Mouse (Mus musculus): ENCODE results near the gene Map7. TPM values are rescaled to one million over a fixed set of nuclear protein-coding genes. Genes with fewer than 3 reads are reported as not detected.

The Map7 gene
- polyA plus RNA-seq, 1 experiment: 23.3 TPM

DNA sequence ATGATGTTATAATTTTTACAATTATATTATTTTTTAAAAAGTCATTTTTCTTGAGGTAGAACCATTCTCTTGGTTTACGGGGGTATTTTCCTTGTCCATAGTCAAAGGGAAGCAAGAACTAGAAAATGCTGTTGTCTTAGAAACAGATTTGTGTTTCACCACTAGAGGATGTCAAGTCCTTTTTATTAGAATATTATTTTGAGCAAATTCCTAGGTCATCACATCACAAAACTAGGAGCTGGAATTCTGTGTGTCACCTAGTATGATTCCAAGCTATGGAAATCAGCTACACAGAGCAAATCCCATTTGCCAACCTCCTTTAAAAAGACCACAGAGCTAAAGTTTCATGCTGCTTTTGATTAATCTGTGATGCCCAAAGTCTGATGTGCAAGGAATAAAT lies 3.9 kb downstream of the Map7 start:
- no peak for DNase-seq (ENCODE audit: low read depth)

- DNase-seq (ENCODE audit: low read depth): no peak
These were observed 5.2 kb downstream of the Map7 start for GRCm38 (mm10) chr10:20153507-20153906.

GRCm38 (mm10) chr10:20155401-20155800 lies 7.1 kb downstream of the Map7 start:
- no peak for DNase-seq (ENCODE audit: low read depth)

DNA sequence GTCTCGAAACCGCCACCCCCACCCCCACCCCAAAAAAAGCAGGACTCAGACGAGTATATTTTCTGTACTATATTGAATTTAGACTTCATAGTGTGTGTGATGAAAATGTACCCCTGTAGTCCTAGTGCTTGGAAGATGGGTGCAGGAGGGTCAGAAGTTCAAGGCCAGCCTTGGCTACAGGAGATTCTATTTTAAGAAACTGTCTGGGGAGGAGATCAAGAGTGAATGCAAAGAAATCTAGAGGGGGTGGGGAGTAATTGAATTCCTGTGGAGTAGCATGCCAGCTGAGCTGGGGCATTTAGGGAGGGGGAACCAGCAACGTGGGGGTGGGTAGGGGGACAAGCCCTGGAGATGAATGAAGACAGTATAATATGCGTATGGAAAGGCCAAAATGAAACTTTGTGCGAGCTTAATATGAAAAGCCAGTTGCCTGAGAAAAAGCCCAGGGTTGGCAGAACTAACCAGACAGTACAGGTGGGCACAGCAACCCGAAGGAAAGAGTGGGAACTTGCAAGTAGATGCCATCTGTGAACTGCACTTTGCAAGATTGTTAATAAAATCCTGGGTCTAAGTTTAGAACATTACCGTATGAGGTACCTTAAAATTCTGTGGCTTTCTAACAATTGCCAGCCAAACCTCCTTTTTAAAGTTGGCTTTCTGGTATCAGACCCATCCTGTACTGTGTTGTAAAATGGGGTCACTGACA lies 8.9 kb downstream of the Map7 start:
- no peak for DNase-seq (ENCODE audit: low read depth)

GRCm38 (mm10) chr10:20158756-20159155 lies 10.5 kb downstream of the Map7 start:
- DNase-seq (ENCODE audit: low read depth): no peak

GRCm38 (mm10) chr10:20159308-20159707 lies 11.0 kb downstream of the Map7 start:
- no peak for DNase-seq (ENCODE audit: low read depth)

GRCm38 (mm10) chr10:20160914-20161313 lies 12.6 kb downstream of the Map7 start:
- DNase-seq (ENCODE audit: low read depth): no peak

DNA sequence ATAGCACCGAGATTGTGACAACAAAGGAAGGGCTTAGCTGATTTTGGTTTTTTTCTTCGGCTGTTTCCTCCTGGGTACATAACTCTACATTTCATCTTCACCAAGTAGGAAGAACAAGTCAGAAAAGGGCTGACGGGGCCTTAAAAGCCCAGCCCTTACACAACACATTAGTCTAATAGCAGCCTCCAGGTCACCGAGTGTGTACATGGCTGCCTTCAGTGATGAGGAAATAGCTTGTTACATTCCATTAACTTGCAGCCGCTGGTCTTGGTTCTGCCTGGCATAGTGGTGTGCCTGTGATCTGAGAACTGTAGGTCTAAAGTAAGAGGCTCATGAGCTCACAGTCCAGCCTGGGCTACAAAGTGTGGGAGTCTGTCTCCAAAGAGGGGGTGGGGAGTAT lies 16.5 kb downstream of the Map7 start:
- DNase-seq (ENCODE audit: low read depth): no peak

DNA sequence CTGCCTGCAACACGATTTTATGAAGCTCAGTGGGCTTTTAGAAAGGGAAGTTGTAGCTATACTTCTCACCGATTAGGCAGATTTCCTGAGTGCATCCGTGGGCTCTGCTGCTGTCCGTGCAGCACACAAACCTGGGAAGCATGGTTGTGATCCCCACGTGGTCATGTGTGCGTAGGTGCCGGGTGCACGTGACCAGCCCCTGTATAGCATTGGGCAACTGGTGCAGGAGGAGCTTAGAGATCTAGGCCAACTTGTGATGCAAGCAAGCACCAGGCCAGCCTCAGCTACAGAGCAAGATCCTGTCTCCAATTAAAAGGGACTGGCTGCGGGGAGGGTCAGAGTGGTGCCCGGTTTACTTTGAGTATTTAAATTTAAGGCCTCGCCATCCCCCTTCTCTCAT lies 18.5 kb downstream of the Map7 start:
- no peak for DNase-seq (ENCODE audit: low read depth)

DNA sequence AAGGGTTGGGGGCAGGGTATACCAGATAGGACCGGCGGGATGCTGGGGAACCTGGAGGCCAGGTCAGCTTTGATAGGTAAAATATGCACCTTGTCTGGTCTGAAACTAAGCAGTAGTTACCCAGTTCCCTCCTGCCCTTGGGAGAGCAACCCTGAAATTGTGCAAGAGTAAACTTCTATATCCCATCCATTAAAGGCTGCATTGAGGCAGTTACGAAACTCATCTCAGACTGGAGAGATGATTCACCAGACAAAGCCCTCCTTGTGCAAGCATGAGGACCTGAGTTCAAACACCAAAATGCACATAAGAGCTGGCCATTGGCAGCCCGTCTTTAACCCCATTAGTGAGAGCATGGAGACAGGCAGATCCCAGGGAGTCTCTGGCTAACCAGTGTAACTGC lies 19.2 kb downstream of the Map7 start:
- DNase-seq (ENCODE audit: low read depth): no peak

GRCm38 (mm10) chr10:20169182-20169674 lies 21.0 kb downstream of the Map7 start:
- no peak for DNase-seq (ENCODE audit: low read depth)

DNA sequence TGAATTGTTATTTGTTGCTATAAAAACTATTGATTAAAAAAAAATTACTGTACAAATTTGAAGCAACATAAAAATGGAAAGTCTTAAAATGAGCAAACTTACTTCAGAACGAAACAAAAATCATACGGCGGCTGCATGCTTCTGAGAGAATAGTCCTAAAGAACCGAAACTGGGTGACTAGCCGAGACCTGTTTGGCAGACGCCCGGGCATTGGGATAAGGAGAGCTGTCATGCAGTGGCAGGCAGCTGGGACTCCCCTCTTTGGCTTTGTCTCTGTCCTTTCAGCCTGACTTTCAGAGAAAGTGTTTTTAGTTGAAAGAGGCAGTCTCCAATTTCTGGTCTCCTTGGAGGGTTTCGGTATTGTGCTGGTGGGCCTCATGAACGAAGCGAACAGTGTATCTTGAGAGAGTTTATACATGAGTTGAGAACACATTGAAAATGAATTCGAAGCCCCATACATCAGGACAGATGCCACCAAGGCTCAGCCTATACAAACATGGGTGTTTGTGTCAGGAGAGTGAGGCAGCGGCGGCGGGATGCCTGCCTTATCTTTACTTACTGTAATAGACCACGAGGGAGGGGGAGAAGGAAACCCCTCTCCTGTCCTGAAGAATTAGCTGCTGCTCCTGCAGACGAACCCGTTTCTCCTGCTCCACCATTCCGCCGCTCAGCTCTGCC lies 21.8 kb downstream of the Map7 start:
- DNase-seq (ENCODE audit: low read depth): no peak

DNA sequence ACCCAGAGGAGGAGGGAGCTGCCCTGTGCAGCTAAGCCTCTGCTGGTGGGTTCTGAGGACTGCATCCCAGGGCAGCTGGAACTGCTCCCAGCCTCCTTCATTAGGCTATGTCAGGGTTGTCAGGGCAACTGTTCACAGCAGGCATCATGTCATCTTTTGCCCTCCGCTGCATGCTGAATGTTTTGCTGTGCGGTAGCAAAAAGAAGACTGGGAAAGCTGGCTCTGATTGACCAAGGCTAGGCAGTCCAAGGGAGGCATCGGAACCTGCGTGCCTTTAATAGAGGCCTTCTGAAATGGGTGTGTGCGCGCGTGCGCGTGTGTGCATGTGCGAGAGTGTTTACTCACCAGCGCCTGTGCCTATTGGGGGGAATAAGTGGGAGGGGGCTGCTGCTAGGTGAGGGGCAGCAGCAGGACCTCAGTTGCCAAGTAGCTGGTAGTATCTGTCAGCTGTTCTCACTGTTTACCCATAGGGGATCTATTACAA lies 22.4 kb downstream of the Map7 start:
- DNase-seq (ENCODE audit: low read depth): no peak

DNA sequence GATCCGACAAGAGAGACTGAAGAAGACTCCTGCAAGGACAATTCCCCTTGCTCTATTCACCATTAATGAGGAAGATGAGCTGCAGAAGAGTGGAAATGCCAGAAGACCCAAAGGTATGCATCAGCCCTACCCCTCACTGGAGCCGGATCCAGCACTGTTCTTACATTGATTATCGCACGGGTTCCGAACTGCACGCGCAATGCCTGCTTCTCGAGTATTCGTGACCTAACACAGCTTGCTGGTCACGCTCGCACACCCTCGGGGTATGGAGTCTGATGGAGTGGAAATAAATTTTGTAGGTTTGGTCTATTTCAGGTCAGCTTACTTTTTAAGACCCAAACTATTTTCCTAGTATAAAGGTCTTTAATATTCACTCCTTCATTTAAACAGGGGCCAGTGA lies 22.9 kb downstream of the Map7 start:
- no peak for DNase-seq (ENCODE audit: low read depth)

GRCm38 (mm10) chr10:20171756-20172155 lies 23.5 kb downstream of the Map7 start:
- no peak for DNase-seq (ENCODE audit: low read depth)

DNA sequence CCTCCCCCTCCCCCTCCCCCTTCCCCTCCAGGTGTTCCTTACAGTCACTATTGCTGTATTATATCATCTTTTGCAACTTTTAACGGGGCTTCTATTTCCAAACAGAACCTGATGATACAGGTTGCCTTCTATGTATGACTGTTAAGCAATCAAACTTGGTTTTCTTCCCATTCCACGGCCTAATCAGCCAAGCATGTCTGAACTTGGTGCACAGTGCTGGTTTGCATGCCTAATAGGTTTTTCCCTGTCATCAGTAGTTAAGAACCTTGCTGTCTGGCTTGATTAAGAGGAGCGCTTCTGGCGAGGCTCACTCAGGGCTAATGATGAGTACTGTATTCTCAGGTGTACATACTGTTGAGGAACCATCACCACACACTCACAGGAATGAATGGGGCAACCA lies 25.5 kb downstream of the Map7 start:
- peak; percentile 98 for DNase-seq (ENCODE audit: low read depth)

GRCm38 (mm10) chr10:20176054-20176453 lies 27.8 kb downstream of the Map7 start:
- DNase-seq (ENCODE audit: low read depth): no peak

- no peak for DNase-seq (ENCODE audit: low read depth)
These were observed 30.7 kb downstream of the Map7 start for GRCm38 (mm10) chr10:20178807-20179605.

DNA sequence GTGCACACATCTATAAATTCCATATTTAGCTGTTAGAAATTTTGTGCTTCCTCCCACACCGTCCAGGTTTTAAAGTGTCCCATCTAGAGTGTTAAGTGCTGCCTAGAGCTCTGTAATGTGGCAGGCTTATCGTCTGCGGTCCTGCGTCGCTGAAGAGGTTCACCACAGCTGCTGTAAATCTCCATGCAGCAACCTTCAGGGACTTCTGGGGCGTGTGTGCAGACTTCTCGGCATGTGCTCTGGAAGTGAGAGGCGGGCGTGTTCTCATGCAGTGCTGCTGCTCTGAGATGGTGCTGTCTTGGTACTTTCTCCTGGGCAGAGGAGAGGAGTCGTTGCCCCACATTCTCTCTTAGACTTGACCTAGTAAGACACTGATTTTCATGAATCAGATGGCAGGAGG lies 32.9 kb downstream of the Map7 start:
- no peak for DNase-seq (ENCODE audit: low read depth)

DNA sequence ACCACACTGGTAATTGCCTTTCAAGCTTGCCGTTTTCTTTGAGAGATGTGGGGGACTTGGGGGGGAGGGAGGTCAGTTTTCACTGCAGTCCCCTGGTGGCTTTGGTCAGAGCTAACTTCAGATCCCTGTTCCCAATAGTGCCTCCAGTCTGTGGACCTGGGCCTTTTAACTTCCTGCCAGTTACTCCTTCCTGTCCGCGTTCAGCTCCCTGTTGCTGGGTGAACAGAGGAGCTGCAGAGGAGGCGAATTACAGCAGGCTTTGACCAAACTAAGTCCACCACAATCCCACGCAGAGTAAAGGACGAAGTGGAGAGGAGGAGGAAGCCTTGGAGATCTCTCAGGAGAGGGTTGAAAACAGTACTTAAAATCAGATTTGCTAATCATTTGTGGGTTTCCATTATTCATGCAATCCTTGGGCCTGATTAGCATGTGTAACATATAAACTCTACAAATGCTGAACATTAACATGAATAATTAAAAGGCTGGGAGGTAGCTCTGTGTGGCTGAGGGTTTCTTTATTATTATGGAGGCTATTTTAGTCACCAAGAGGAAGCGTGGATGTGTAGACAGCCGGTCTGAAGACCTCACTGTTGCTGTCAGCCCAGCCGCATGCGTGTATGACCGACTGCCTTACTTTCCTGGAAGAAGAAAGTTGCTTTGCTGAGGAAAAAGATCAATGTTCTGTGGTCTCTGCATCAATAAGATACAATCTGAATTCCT lies 33.6 kb downstream of the Map7 start:
- DNase-seq (ENCODE audit: low read depth): no peak

- DNase-seq (ENCODE audit: low read depth): no peak
These were observed 36.1 kb downstream of the Map7 start for GRCm38 (mm10) chr10:20184326-20184725.

DNA sequence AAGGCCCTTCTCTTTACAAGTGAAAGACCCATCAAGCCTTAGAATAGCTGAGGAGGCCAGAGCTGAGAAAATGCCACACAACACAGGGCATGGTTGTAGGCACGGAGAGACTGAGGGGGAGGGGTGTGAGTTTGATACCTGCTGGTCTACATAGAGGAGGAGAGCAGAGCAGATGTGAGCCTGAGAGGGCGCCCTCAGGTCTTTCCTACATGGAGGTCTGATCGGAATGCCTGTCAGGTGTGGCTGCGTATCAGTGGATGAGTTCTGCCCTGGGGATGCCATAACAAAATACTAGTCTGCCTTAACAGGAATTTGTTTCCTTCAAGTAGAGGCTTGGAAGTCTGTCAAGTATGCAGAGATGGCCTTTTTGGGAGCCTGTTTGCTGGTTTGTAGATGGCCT lies 37.0 kb downstream of the Map7 start:
- DNase-seq (ENCODE audit: low read depth): no peak
